Mouse (Mus musculus) c-Kit-positive CD71-positive TER-119-negative erythroid progenitor cells, embryonic 14.5 days (primary cell): ENCODE measurements around the gene Wdr6.
"Not testable (repeated sequence)": the region's sequence is repeated elsewhere in the genome, so short reads cannot be mapped to it uniquely, and the experiment has no call there.

Source experiments
- DNase-seq: peaks from one replicate; pipeline ENCODE4 v3.0.0-alpha.2; 2013; ENCODE audit warnings: low read depth

Gene Wdr6

DNA sequence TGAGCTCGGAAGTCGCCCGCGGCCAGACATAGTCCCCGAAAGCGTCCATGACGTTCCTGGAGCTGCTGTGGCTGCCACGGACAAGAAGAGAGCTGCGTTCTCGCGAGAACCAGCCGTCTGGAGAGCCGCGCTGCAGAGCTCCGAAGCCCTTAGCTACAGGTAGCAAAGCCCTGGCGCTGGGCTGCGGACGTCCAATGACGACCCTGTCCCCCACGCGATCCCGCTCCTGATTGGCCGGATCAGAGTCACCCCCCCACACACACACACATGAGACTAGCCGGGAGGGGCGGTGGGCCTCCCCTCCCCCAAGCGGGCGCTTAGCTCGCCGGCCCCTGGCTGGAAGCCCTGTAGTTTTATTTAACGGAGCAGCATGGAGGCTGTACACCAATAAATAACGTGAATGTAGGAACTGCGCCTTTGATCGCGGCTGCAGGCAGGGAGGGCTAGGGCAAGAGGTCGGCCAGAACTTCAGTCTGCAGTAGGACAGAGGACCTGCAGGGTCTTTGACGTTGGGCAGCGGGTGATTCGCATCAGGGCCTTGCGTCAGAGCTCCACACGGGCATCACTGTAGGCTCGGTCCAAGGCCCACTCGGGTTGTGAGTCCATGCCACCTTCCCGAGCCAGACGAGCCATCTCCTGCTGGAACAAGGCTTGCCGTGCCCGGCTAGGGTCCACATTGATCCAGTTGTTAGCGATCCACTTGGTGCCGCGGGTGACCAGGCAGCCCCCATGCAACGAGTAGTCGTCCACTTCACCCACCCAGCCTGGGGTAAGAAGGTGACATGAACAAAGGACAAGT is at the start of gene Wdr6:
Gene Wdr6, minus strand, starts transcription at position 195 of the 799 bp plus-strand sequence.
- peak; percentile 83 for DNase-seq

DNA sequence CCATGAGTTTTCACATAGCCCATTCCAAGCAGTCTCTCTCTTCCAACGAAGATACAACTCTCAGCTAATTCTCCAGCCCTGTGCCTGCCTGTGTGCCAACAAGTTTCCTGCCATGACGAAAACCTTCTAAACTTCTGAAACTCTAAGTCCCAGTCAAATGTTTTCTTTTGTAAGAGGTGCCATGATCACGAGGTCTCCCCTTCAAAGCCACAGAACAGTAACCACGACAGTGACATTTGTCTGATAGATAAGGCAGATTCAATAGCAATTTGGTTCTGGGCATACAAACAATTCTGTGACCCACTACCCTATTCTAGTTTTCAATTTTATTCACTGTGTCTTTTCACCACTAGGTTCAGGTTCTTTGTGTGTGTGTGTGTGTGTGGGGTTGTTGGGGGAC is 49.6 kb upstream of the Wdr6 start:
- no peak for DNase-seq

DNA sequence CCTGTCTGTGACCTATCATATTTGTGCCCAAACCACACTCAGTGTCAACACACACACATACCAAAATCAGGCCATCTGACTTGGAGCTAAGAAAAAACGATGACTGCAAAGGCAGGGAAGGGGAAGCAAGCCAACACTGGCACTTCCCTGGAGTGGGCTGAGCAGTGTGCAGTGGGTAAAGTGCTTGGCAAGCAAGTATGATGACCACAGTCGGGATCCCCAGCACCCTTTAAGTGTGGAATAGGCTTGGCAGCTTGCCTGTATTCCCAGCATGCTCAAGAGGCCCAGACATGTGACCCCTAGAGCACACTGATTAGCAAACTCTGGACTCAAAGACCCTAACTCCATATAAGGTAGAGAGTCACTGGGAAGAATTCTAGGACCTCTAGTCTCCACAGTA is 48.0 kb upstream of the Wdr6 start:
- no peak for DNase-seq

DNA sequence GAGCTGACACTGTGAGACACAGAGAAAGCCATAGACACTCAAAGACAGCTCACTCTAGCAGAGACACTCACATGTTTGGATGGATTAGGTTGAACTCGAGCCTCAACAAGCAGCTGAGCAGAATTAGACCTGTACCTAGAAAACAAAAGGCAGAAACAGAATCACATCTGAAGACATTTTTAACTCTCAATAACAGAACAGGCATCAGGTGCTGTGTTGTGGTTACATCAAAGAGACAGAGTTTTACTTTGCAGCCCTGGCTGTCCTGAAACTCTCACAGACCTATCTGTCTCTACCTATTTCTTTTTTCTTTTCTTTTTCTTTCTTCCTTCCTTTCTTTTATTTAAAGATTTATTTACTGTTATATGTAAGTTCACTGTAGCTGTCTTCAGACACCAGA is 38.8 kb upstream of the Wdr6 start:
- no peak for DNase-seq

DNA sequence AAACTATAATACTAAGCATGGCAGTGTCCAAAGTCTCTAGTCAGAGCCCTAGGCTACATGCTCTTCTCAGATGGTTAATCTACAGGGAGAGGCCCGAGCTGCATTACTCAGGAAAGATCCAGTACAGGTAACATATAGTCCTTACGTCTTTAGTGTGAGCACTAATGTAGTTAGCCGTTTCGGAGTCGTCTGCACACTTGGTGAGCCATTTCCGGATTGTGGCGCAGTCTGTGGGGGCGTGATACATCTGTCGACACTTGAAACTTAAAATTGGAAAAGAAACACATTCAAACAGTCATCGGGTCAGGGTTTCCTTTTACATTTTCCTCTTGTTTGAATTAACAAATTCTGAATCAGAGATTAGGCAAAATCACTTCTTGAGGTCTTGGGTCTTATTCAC is 32.9 kb upstream of the Wdr6 start:
- DNase-seq = no peak

DNA sequence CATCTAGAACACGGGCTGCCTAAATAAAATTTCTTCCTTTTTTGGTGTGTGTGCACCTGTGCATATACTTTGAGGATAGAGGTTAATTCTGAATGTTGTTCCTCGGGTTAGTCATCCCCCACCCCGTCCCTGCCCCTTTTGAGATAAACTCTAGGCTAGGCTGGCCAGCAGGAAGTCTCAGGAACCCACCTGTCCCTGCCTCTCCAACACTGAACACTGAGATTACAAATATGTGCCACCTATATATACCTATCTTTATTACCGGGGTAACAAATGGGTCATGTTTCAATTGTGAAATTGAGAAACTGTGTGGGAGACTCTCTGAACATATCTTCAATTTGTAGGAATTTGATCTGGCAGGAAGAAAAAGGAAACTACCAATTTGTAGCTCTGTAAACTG is 30.4 kb upstream of the Wdr6 start:
- no peak for DNase-seq

DNA sequence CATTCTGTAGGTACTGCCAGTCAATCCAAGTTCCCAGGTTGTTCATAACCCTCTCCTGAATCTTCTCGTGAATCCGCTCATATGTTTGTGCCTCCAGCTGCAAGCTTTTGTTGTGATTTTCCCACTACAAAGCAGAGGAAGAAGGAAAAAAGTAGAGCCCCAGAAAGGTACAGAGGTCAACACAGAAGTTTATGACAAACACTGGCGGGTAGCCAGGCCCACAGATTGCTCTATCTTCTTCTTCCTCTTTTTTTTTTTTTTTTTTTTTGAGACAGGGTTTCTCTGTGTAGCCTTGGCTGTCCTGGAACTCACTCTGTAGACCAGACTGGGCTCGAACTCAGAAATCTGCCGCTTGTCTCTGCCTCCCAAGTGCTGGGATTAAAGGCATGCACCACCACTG is 29.4 kb upstream of the Wdr6 start:
- not testable (repeated sequence) for DNase-seq

DNA sequence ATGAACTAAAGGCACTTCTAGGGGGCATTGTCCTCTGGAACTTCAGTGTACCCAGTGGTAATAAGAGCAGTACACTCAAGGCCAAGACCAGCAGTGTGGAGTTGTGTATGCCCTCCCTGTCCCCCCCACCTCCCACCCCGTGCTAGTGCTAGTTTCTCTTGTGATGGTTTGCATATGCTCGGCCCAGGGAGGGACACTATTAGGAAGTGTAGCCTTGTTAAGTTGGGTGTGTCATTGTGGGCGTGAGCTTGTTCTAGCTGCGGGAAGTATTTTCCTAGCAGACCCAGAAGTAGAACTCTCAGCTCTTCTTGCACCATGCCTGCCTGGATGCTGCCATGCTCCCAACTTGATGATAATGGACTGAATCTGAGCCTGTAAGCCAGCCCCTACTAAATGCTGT is 23.4 kb upstream of the Wdr6 start:
- DNase-seq = no peak

DNA sequence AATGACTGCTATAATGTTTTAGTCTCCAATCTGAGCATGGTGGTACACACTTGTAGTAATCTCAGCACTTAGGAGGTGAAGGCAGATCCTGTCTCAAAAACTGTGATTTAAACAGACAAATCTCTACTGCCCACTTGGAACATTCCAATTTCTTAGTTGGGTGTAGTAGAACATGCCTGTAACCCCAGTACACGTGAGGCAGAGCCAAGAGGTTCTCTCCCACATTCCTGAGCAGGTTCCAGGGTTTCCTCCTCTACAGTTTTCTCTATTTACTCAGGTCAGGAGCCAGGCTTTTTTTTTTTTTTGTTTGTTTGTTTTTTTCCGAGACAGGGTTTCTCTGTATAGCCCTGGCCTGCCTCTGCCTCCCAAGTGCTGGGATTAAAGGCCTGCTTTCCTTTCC is 21.5 kb upstream of the Wdr6 start:
- DNase-seq = no peak

DNA sequence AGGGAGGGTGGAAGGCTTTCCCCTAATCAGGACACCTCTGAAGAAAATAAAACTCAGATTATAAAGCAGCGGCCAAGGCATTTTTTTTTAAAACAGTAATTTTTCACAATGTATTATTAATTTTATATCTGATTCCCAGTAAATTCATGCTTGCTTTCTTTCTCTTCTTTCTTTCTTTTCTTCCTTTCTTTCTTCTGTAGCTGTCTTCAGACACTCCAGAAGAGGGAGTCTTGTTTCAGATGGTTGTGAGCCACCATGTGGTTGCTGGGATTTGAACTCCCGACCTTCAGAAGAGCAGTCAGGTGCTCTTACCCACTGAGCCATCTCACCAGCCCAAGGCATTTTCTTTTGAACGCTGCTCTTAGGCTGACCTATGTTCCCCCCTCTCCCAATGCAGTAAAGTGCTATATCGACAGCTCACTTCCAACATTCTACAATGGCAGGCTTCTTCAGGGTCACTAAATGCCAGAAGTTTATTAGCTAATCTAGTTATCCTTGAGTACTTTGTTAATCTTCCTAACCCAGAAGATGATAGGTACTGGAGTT is 20.6 kb upstream of the Wdr6 start:
- DNase-seq = no peak

DNA sequence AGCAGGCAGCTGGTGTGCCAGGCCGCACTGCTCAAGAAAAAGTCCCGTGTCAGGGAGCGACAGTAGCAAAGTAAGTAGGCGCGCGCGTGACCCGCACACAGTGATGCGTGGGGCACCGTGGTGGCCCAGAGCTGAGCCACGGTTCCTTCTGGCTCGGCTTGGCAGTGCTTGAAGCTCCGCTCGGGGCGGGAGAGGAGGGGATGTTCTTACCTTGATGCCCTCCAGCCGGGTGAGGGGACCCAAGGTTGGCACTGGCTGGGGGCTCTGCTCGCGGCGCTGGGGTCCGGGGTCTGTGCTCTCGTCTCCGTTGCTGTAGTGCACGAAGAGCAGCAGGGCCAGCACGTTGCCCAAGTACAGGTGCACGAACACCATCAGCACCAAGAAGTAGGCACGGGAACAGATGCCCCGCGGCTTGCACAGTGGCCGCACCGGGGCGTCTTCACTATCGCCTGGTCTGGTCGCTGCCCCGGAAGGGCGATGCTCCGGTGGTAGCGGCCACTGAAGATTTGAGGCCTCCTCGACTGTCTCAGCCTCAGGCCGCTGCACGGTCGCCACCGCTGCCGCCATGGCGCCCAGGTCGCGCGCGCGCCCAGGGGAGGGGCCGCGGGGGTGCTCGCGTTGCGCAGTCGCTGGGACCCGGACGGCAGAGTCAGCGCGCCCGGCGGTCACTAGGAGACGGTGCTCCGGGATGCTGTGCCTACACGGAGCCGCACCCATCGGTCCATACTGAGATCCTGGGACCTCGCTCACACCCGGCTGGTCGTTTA is 18.6 kb upstream of the Wdr6 start, which contains the start of gene P4htm:
Gene P4htm, minus strand, starts transcription at position 670 of the 767 bp plus-strand sequence.
- no peak for DNase-seq

DNA sequence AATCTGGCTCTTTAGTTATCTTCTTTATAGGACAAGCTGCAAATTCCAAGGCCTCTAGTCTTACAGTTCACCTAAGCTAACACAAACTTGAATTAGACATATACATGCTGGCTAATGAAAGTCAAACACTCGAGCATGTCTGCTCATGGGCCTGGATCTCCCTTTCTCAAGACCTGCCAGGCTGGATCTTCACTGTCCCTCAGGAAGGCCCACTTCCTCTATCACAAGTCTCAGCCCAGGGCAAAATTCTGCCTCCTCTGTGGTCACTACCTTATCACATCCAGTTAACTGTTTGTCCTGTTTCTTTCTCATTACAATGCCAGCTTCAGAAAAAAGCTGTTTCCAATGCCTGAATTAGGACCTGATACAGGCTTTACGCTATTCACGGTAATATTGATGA is 15.8 kb upstream of the Wdr6 start:
- no peak for DNase-seq

DNA sequence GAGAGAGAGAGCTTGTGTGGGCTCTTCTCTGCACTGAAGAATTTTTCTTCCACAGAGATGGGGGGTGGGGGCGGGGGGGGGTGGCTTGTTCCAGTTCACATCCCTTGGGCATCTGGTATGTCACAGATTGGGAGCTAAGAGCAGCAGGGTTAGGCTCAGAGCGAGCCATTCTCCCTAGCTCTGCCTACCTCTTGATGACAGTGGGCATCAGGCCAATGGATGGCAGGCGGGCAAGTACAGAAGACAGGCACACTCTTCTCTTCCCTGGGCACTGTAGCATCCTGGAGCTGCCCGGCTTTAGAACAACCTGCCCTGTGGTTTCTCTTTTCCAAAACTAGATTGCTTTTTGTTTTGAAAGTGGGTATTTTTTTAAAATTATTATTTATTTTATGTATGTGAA is 12.9 kb upstream of the Wdr6 start:
- no peak for DNase-seq

DNA sequence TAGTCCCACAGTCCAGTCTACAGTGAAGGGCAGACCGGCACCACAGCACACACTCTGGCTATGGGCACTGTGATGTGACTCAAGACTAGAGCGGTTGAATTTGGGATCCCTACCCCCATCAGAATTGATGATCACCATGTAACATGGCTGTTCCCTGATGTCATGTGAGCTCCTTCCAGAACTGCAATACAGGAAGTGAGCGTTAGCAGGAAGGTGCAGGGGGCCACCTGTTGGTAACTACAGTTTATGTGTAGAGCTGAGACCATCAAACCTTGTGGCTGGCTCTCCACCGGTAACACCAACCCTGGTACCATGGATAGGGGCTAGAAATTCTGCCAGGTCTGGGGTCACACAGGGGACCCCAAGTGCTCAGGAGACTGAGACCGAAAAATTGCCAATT is 10.7 kb upstream of the Wdr6 start:
- no peak for DNase-seq

DNA sequence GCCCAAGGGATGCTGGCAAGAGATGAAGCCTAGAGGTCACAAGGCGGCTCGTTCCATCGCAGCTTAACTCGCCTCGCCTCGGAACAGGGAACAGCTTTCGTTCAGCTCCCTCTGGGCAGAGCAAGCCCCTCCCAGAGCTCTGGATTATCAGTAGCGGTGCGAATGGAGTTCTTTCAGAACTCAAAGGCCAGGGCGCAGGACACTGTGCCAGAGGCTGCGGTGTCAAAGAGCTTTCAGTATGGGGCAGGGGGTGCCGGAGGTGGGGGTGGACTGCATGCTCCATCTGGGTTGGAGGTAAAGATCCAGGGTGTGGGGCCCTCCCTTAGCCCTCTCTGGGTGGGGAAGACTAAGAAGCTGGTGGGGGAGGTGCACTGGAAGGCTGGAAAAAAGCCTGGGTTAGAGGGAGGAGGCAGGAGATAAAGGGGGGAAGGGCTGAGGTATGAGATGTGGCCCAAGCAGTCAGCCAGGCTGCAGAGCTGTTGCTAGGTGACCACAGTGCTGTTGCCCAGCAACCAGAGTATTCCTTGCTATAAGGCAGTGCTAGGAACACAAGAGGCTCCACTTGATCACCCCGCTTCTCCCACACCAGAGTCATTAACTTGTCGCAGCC is 9.1 kb upstream of the Wdr6 start:
- DNase-seq = no peak

DNA sequence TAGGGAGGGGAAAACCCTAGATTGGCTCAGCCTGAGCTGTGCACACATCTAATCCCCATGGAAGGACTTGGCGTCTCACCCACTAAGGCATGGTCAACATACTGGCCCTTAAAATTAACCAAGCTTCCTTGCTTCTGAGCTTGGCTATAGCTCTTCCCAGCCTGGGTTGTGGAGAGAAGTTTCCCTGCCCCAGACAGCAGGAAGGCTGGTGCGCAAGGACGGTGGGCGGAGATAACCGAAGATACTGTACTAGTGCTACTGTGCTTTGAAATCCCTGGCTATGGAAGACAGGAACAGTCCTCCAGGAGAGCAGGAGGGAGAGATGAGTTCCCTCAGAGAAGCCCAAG is 778 bp upstream of the Wdr6 start:
- DNase-seq = no peak

DNA sequence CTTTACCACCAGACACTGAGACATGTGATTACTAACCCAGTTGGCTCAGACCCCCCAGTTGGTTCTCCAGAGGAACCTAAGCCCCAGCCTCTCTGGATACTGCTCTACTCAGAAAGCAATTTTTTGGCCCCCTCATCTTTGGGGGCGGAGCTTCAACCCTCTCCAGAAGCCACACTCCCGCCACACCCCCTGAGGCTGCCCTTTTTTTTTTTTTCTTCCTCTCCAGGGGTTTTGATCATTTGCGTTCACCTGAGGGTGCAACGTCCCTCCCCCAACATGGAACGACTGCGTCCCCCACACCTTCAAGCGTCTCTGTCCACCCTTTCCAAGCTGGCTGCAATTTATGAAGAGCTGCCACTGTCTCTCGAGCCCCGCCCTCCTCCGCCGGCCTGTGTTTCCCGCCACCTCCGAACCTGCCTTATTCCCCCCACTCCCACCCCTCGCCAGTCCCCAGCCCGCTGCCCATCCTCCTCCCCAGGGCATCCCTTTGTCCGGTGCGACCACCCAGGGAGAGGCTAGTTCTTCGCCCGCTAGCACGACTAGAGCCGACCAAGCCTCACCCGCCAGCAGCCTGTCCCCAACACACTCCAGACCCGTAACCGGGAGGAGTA is 500 bp downstream of the Wdr6 start:
- DNase-seq = peak; percentile 39

DNA sequence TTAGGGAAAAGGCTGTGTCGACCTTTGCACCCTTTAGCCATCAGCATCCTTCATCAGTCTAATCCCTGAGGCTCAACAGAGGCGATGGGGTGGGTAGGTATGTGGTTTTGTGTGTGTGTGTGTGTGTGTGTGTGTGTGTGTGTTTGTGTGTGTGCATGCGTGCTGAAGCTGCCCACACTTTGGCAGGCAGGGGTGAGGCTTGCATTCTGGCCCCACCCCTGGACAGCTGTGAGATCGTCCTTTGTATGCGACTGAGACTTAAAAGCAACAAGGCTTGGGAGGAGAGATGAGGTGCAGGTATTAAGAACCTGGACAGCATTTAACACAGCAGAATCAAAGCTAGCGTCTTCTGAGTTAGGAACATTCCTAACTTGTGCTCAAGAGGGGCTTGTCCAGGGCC is 1.5 kb downstream of the Wdr6 start:
- no peak for DNase-seq

DNA sequence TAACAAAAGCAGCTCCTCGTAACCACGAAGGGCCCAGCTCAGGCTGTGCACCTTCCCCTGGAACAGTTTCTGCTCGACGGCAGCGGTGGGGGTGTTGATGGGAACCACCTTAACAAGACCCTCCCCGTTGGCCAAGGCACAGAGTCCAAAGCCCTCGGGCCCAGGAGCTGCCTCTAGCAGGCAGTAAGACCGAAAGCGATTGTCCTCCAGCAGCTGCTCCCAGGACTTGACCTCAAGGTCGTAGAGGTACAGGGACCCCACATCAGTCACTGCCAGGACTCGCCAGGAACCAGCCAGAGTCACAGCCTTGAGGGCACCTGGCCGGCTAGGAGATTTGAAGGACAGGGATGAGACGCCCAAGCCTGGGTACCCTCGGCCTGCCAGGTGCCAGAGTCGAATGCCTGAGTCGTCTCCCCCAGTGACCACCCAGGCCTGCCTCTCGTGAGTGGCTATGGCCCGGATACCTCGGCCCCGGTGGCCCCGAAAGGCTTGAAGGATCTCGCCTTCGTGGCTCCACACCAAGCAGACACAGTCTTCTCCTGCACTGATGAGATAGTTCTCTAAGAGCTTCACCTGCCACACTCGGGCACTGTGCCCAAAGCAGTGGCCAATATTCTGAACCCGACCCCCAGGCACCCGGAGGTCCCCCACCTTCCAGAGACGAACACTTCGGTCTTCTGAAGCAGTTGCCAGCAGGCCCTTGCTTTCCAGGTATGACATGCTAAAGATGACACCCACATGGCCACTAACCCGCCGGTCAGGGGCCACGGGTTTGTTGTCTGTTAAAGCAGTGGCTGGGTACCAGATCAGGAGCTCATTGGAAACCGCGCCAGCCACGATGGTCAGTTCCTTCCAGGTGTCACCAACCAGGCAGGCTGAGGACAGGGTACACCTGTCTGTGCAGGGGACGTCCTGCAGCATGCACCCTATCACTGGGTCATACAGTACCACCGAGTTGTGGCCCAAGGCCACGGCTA is 2.9 kb downstream of the Wdr6 start:
- no peak for DNase-seq

DNA sequence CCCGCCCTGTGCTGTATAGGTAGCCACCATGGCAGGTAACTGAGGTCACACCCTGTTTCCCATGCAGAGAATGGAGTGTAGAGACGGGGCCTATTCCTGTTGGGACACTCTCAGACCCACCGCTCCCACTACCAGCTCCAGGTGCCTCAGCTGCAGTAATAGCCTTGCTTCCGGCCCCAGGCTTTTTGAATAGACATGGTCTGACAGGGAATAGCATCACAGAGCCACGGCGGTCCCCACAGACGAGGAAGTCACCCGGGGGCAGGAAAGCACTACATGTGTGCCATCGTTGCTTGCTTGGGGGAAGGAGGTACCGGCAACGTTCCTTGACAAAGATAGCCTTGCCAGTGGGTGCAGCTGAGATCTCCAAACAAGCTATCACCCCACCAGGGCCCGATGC is 3.6 kb downstream of the Wdr6 start:
- no peak for DNase-seq
